Mouse (Mus musculus): ENCODE results near the gene Lrrn1. TPM values are rescaled to one million over a fixed set of nuclear protein-coding genes. Genes with fewer than 3 reads are reported as not detected.

The Lrrn1 gene
- polyA plus RNA-seq, 1 experiment from 2014 or later, result 1.5 TPM

DNA sequence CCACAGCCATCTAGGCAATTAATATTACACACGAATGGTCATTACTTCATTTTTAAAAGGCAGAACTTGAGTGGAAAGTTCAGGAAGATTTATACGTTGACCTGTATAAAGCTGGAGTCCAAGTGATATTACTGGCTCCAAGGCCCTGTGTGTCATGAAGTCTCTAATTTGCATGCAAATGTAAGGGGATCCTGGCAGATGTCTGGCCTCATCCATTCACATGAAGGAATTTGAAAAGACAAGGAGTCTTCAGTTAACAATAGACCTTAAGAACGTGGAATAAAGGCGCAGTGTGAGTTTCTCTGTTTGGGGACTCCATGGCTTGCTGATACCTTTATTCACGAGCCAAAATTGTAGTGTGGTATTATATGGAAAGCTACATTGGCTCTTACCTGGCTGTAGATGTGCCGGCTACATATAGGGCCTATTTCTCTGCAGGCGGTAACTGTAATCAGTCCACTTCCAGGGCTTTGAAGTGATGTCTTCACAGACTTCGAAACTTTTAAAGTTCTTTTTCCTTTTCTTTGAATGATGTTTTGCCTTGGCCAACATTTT lies 2.0 kb downstream of the Lrrn1 start:
- peaks cover 36% of the 10 kb centered on the region for H3K27me3 ChIP-seq (ENCODE audit: control insufficient read depth, insufficient read depth, low read length)
- no peak overlapping the region for H3K9ac ChIP-seq (ENCODE audit: low read length)
- 52% methylated on average over 8 of the region's 8 CpGs for WGBS
- no peak overlapping the region for H3K27ac ChIP-seq (replicated peaks in 1 of 2; ENCODE audit: control insufficient read depth in 1 of 2, insufficient read depth in 1 of 2, low read depth in 2 of 2, low read length in 2 of 2)
- no peaks in the 10 kb centered on the region for H3K36me3 ChIP-seq (ENCODE audit: control insufficient read depth, insufficient read depth, low read length)
- no peaks in the 10 kb centered on the region for H3K9me3 ChIP-seq (ENCODE audit: control insufficient read depth, low read length)
- peaks cover 2 to 10% of the 10 kb centered on the region in 2 experiments; a peak in 2 of 4 replicates for H3K4me1 ChIP-seq (ENCODE audit: control insufficient read depth in 2 of 2, insufficient read depth in 2 of 2, low read length in 2 of 2)
- no peak for ATAC-seq (ENCODE audit: insufficient number of reproducible peaks, insufficient read depth, low FRiP score, low read depth)
- no peak overlapping the region for H3K4me2 ChIP-seq (ENCODE audit: low read length)
- no peak overlapping the region for H3K4me3 ChIP-seq (ENCODE audit: control insufficient read depth in 1 of 2, insufficient read depth in 1 of 2, low read depth in 1 of 2, low read length in 2 of 2)

DNA sequence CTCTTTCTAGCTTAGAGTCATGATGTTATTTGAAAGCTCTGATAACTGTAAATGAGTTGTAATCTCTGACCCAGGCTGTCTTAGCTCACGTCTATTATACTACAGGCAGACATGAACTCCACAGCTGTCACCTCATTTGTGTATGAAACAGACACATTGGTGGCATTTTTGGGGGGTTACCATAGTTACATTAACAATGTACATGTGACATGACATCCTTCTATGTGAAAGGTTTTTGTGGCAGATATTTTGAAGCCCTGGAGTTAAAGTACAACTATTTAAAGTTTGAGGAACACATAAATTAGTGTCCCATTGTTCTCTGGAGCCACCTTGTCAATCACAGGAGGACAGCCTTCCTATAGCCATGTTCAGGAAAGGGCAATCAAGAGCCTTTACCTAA lies 5.0 kb downstream of the Lrrn1 start:
- 27% methylated on average over 1 of the region's 1 CpGs for WGBS

DNA sequence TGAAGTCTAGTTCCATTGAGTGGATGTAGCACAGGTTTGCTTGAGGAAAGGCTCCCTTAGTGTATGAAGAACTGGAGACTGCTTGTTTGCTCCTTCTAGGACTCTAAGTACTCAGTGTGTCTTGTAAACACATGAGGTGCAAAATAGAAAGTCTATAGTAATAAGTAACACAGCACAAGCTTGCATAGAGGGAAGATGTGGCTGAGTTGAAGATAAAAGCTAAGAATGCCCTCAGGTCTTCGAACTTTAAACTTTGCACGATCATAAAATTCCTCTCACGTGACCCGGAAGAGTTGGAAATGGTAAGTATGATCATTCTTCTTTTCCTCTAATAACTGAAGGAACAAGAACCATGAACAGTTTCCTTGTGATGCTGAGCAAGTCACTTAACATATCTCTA lies 7.1 kb downstream of the Lrrn1 start:
- H3K36me3 ChIP-seq (ENCODE audit: control insufficient read depth, insufficient read depth, low read length), result no peaks in the 10 kb centered on the region
- no peak for ATAC-seq (ENCODE audit: insufficient number of reproducible peaks, insufficient read depth, low FRiP score, low read depth)
- H3K4me3 ChIP-seq (ENCODE audit: control insufficient read depth in 1 of 2, insufficient read depth in 1 of 2, low read depth in 1 of 2, low read length in 2 of 2), result no peak overlapping the region
- H3K27ac ChIP-seq (replicated peaks in 1 of 2; ENCODE audit: control insufficient read depth in 1 of 2, insufficient read depth in 1 of 2, low read depth in 2 of 2, low read length in 2 of 2), result no peak overlapping the region
- H3K27me3 ChIP-seq (ENCODE audit: control insufficient read depth, insufficient read depth, low read length), result peaks cover 7% of the 10 kb centered on the region
- H3K4me2 ChIP-seq (ENCODE audit: low read length), result no peak overlapping the region
- WGBS, result 82% methylated on average over 4 of the region's 4 CpGs
- H3K4me1 ChIP-seq (ENCODE audit: control insufficient read depth in 2 of 2, insufficient read depth in 2 of 2, low read length in 2 of 2), result no peaks in the 10 kb centered on the region
- no peak overlapping the region for H3K9ac ChIP-seq (ENCODE audit: low read length)
- no peaks in the 10 kb centered on the region for H3K9me3 ChIP-seq (ENCODE audit: control insufficient read depth, low read length)

More for the DNA sequence above, 5.0 kb downstream of the Lrrn1 start:
- Histone ChIP-seq H3K4me1 (ENCODE audit: control insufficient read depth in 2 of 2, insufficient read depth in 2 of 2, low read length in 2 of 2) (peaks cover 2 to 10% of the 10 kb centered on the region in 2 experiments; a peak in 2 of 4 replicates), H3K27ac (replicated peaks in 1 of 2; ENCODE audit: control insufficient read depth in 1 of 2, insufficient read depth in 1 of 2, low read depth in 2 of 2, low read length in 2 of 2) (no peak overlapping the region), H3K9ac (ENCODE audit: low read length) (no peak overlapping the region), H3K4me2 (ENCODE audit: low read length) (no peak overlapping the region), H3K36me3 (ENCODE audit: control insufficient read depth, insufficient read depth, low read length) (no peaks in the 10 kb centered on the region), H3K4me3 (ENCODE audit: control insufficient read depth in 1 of 2, insufficient read depth in 1 of 2, low read depth in 1 of 2, low read length in 2 of 2) (no peak overlapping the region), H3K27me3 (ENCODE audit: control insufficient read depth, insufficient read depth, low read length) (peaks cover 28% of the 10 kb centered on the region), H3K9me3 (ENCODE audit: control insufficient read depth, low read length) (no peaks in the 10 kb centered on the region)
- ATAC-seq (ENCODE audit: insufficient number of reproducible peaks, insufficient read depth, low FRiP score, low read depth), result no peak

DNA sequence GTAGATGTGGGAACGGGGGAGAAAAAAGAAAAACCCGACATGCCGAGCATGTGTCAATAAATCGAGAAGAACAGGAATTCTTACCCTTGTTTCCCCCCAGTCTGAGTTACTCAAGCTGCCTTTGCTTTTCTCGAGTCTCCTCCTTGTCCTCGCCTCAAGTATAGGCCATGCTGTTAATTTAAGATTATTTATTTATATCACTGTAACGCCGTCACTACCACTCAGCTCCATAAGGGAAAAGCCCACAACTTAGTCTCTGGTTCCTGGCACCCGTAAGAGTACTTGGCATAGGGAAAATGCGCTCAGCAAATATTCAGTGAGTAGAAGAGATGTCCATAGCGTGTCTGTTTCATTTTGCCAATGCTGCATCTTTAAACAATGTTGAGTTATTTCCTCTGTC lies 11.7 kb downstream of the Lrrn1 start:
- H3K9ac ChIP-seq (ENCODE audit: low read length), result no peak overlapping the region
- no peaks in the 10 kb centered on the region for H3K4me1 ChIP-seq (ENCODE audit: control insufficient read depth in 2 of 2, insufficient read depth in 2 of 2, low read length in 2 of 2)
- H3K36me3 ChIP-seq (ENCODE audit: control insufficient read depth, insufficient read depth, low read length), result no peaks in the 10 kb centered on the region
- H3K4me2 ChIP-seq (ENCODE audit: low read length), result no peak overlapping the region
- no peak overlapping the region for H3K27ac ChIP-seq (replicated peaks in 1 of 2; ENCODE audit: control insufficient read depth in 1 of 2, insufficient read depth in 1 of 2, low read depth in 2 of 2, low read length in 2 of 2)
- ATAC-seq (ENCODE audit: insufficient number of reproducible peaks, insufficient read depth, low FRiP score, low read depth), result no peak
- no peak overlapping the region for H3K4me3 ChIP-seq (ENCODE audit: control insufficient read depth in 1 of 2, insufficient read depth in 1 of 2, low read depth in 1 of 2, low read length in 2 of 2)
- no peaks in the 10 kb centered on the region for H3K27me3 ChIP-seq (ENCODE audit: control insufficient read depth, insufficient read depth, low read length)
- no peaks in the 10 kb centered on the region for H3K9me3 ChIP-seq (ENCODE audit: control insufficient read depth, low read length)
- WGBS, result 84% methylated on average over 11 of the region's 11 CpGs

DNA sequence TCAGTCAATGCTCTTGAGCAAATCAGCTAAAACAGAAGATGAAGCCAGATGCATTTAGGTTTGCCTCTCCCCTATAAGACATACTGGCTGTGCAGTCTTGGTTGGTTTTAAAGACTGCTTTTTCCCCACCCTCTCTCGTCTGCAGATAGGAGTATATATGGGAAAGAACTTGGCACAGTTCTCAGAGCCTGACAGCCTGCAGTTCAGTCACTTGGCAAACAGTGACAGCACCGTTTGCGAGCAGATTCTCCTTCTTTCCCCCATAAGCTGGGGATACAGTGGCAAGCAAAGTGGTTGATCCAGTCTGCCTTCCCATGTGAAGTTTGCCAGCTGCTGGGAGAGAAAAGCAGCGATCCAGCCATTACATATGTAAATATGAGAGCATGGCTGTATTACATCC lies 12.3 kb downstream of the Lrrn1 start:
- no peak for ATAC-seq (ENCODE audit: insufficient number of reproducible peaks, insufficient read depth, low FRiP score, low read depth)
- H3K9ac ChIP-seq (ENCODE audit: low read length), result no peak overlapping the region

DNA sequence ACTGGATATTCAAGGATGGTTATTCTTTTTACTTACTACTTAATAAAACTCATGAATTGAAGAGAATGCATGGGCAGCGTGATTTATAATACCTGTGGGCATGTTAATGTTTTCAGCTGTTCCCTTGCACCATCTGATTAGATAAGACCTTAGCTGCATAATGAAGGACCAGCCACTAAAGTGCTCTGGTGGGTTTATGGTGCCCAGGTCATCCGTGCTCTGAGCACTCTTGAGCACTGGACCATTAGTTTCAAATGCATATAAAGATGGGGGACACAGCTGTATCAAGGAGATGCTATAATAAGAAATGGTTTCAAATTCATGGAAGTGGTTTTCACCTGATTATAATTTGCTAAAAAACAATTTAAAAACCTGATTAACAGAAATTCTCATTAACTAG lies 16.7 kb downstream of the Lrrn1 start:
- Histone ChIP-seq H3K9ac (ENCODE audit: low read length) (no peak overlapping the region), H3K9me3 (ENCODE audit: control insufficient read depth, low read length) (no peaks in the 10 kb centered on the region), H3K36me3 (ENCODE audit: control insufficient read depth, insufficient read depth, low read length) (no peaks in the 10 kb centered on the region), H3K4me3 (ENCODE audit: control insufficient read depth in 1 of 2, insufficient read depth in 1 of 2, low read depth in 1 of 2, low read length in 2 of 2) (no peak overlapping the region), H3K4me1 (ENCODE audit: control insufficient read depth in 2 of 2, insufficient read depth in 2 of 2, low read length in 2 of 2) (no peaks in the 10 kb centered on the region), H3K4me2 (ENCODE audit: low read length) (no peak overlapping the region), H3K27me3 (ENCODE audit: control insufficient read depth, insufficient read depth, low read length) (no peaks in the 10 kb centered on the region), H3K27ac (replicated peaks in 1 of 2; ENCODE audit: control insufficient read depth in 1 of 2, insufficient read depth in 1 of 2, low read depth in 2 of 2, low read length in 2 of 2) (no peak overlapping the region)
- no peak for ATAC-seq (ENCODE audit: insufficient number of reproducible peaks, insufficient read depth, low FRiP score, low read depth)
- WGBS, result 61% methylated on average over 2 of the region's 2 CpGs

More for the DNA sequence above, 12.3 kb downstream of the Lrrn1 start:
- Histone ChIP-seq H3K4me3 (ENCODE audit: control insufficient read depth in 1 of 2, insufficient read depth in 1 of 2, low read depth in 1 of 2, low read length in 2 of 2) (no peak overlapping the region), H3K4me2 (ENCODE audit: low read length) (no peak overlapping the region), H3K4me1 (ENCODE audit: control insufficient read depth in 2 of 2, insufficient read depth in 2 of 2, low read length in 2 of 2) (no peaks in the 10 kb centered on the region), H3K27me3 (ENCODE audit: control insufficient read depth, insufficient read depth, low read length) (no peaks in the 10 kb centered on the region), H3K27ac (replicated peaks in 1 of 2; ENCODE audit: control insufficient read depth in 1 of 2, insufficient read depth in 1 of 2, low read depth in 2 of 2, low read length in 2 of 2) (no peak overlapping the region), H3K36me3 (ENCODE audit: control insufficient read depth, insufficient read depth, low read length) (no peaks in the 10 kb centered on the region), H3K9me3 (ENCODE audit: control insufficient read depth, low read length) (no peaks in the 10 kb centered on the region)
- 74% methylated on average over 4 of the region's 4 CpGs for WGBS

DNA sequence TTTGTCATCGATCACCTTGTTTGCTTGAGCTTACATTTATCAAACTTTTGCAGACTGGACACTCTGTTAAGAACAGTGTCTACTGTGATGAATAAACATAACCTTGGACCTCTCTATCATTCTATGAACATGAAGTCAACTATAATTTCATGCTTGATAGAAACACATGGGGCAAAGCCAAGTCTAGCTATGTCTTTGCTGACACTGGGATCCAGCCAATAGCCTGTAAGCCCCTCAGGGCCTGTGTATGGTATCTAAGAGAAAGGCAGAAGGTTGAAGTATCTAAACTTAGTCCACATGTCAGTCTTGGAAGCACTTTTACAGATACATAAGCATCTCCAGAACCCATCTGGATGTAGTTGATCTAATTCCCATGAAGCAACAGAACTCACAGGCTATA lies 22.9 kb downstream of the Lrrn1 start:
- ATAC-seq (ENCODE audit: insufficient number of reproducible peaks, insufficient read depth, low FRiP score, low read depth), result no peak
- H3K9ac ChIP-seq (ENCODE audit: low read length), result no peak overlapping the region
- no peaks in the 10 kb centered on the region for H3K36me3 ChIP-seq (ENCODE audit: control insufficient read depth, insufficient read depth, low read length)
- 66% methylated on average over 1 of the region's 1 CpGs for WGBS
- no peak overlapping the region for H3K27ac ChIP-seq (replicated peaks in 1 of 2; ENCODE audit: control insufficient read depth in 1 of 2, insufficient read depth in 1 of 2, low read depth in 2 of 2, low read length in 2 of 2)
- no peak overlapping the region for H3K4me2 ChIP-seq (ENCODE audit: low read length)
- no peaks in the 10 kb centered on the region for H3K9me3 ChIP-seq (ENCODE audit: control insufficient read depth, low read length)
- H3K27me3 ChIP-seq (ENCODE audit: control insufficient read depth, insufficient read depth, low read length), result no peaks in the 10 kb centered on the region
- H3K4me3 ChIP-seq (ENCODE audit: control insufficient read depth in 1 of 2, insufficient read depth in 1 of 2, low read depth in 1 of 2, low read length in 2 of 2), result no peak overlapping the region
- no peaks in the 10 kb centered on the region for H3K4me1 ChIP-seq (ENCODE audit: control insufficient read depth in 2 of 2, insufficient read depth in 2 of 2, low read length in 2 of 2)

DNA sequence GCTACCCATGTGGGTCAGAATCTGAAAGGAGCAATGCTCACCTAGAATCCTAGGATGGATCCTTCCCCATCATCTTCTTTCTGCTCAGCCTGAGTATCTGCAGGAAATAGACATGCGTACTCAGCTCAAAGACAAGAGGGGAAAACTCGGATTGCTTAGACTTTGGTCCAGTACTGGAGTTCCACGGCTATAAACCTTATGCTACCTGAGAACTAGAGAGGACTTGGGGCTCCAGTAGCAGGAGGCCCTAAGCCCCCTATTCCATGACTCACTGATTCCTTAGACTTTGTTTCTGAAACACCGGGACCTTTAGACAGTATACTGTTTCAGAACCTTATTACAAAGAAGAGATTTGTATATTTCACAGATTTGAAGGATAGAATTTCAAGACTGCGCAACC lies 25.8 kb downstream of the Lrrn1 start:
- Histone ChIP-seq H3K9ac (ENCODE audit: low read length) (no peak overlapping the region), H3K4me1 (ENCODE audit: control insufficient read depth in 2 of 2, insufficient read depth in 2 of 2, low read length in 2 of 2) (no peaks in the 10 kb centered on the region), H3K4me3 (ENCODE audit: control insufficient read depth in 1 of 2, insufficient read depth in 1 of 2, low read depth in 1 of 2, low read length in 2 of 2) (no peak overlapping the region), H3K4me2 (ENCODE audit: low read length) (no peak overlapping the region), H3K9me3 (ENCODE audit: control insufficient read depth, low read length) (no peaks in the 10 kb centered on the region), H3K27me3 (ENCODE audit: control insufficient read depth, insufficient read depth, low read length) (no peaks in the 10 kb centered on the region), H3K36me3 (ENCODE audit: control insufficient read depth, insufficient read depth, low read length) (no peaks in the 10 kb centered on the region), H3K27ac (replicated peaks in 1 of 2; ENCODE audit: control insufficient read depth in 1 of 2, insufficient read depth in 1 of 2, low read depth in 2 of 2, low read length in 2 of 2) (no peak overlapping the region)
- 82% methylated on average over 5 of the region's 5 CpGs for whole genome bisulfite sequencing
- no peak for ATAC-seq (ENCODE audit: insufficient number of reproducible peaks, insufficient read depth, low FRiP score, low read depth)

Measured in heart, embryonic 14.5 days (tissue).